Mouse (Mus musculus) spleen, adult 2 months (tissue): ENCODE measurements around the gene Engase. TPM values are rescaled to one million over a fixed set of nuclear protein-coding genes. Genes with fewer than 3 reads are reported as not detected.

Experiments used
- DNase-seq, 2 experiments: peaks; one replicate each; pipeline versions ENCODE4 v3.0.0 to v3.0.0-alpha.2; 2012 to 2021; ENCODE audit warnings: low spot score in 2 of 2, low read depth in 1 of 2
- H3K27ac ChIP-seq: fragments of 200-500 bp; 2 replicates; pipeline ENCODE4 v1.5.1; 2012; ENCODE audit warnings: low read length, inconsistent platforms; ENCODE audit not compliant: insufficient read depth
- H3K27me3 ChIP-seq: fragments of 200-500 bp; 2 replicates; pipeline ENCODE4 v1.6.1; 2012; ENCODE audit warnings: mild to moderate bottlenecking, moderate library complexity, low read length, inconsistent platforms; ENCODE audit not compliant: control insufficient read depth, insufficient read depth
- H3K36me3 ChIP-seq: fragments of 200-500 bp; 2 replicates; pipeline ENCODE4 v1.6.1; 2012; ENCODE audit warnings: mild to moderate bottlenecking, low read length, inconsistent platforms; ENCODE audit not compliant: control insufficient read depth, insufficient read depth
- H3K4me1 ChIP-seq: fragments of 200-500 bp; 2 replicates; pipeline ENCODE4 v1.6.1; 2011; ENCODE audit warnings: inconsistent platforms; ENCODE audit not compliant: control insufficient read depth, insufficient read depth, insufficient read length
- H3K4me3 ChIP-seq: fragments of 200-500 bp; 2 replicates; pipeline ENCODE4 v1.5.1; 2011; ENCODE audit warnings: mild to moderate bottlenecking, inconsistent platforms; ENCODE audit not compliant: insufficient read depth, insufficient read length; ENCODE audit errors: extremely low read depth
- CTCF ChIP-seq: fragments of 200-500 bp; IDR thresholded peaks from 2 replicates; pipeline ENCODE4 v1.5.1; 2011; ENCODE audit warnings: mild to moderate bottlenecking, inconsistent platforms; ENCODE audit not compliant: insufficient read depth, insufficient read length, insufficient replicate concordance; ENCODE audit errors: extremely low read depth
- POLR2A ChIP-seq: fragments of 200-500 bp; IDR thresholded peaks from 2 replicates; pipeline ENCODE4 v1.6.1; 2011; ENCODE audit warnings: low read depth, low read length, inconsistent platforms
- WGBS: fragments of 180-500 bp; shearing (Covaris S2); methylation state at CpG from one replicate; pipeline ENCODE4 v1.1.7; 2018; 5-methylcytosine and 5-hydroxymethylcytosine counted together
- polyA plus RNA-seq: library from polyadenylated mRNA; depleted of rRNA; stranded (reverse); fragments of >200 nt; gene quantifications from 2 replicates; pipeline ENCODE4 v1.2.3, GENCODE M21; 2012

Engase gene
- polyA plus RNA-seq, 1 experiment = 13.8 TPM

GRCm38 (mm10) chr11:118520251-118520650 is 43.6 kb downstream of the Engase start:
- Histone ChIP-seq H3K27me3 (no peaks in the 10 kb centered on the region), H3K4me3 (no peak overlapping the region), H3K36me3 (no peaks in the 10 kb centered on the region), H3K27ac (no peak overlapping the region), H3K4me1 (no peaks in the 10 kb centered on the region)
- TF ChIP-seq POLR2A = no peak
- no peak; the same call in 1 of the 2 replicates for TF ChIP-seq CTCF
- 57% methylated on average over 5 of the region's 5 CpGs for WGBS
- DNase-seq = no peak

- Histone ChIP-seq H3K36me3 (no peaks in the 10 kb centered on the region), H3K27me3 (no peaks in the 10 kb centered on the region), H3K27ac (no peak overlapping the region), H3K4me3 (no peak overlapping the region), H3K4me1 (no peaks in the 10 kb centered on the region)
- 82% methylated on average over 2 of the region's 2 CpGs for WGBS
- TF ChIP-seq POLR2A (no peak), CTCF (no peak)
- DNase-seq = no peak
These were observed 44.3 kb downstream of the Engase start for GRCm38 (mm10) chr11:118520932-118521331.

- H3K27ac ChIP-seq = no peak overlapping the region
- H3K4me3 ChIP-seq = no peak overlapping the region
- TF ChIP-seq POLR2A (no peak), CTCF (no peak)
- no peaks in the 10 kb centered on the region for H3K27me3 ChIP-seq
- 88% methylated on average over 4 of the region's 4 CpGs for WGBS
- H3K36me3 ChIP-seq = no peaks in the 10 kb centered on the region
- no peaks in the 10 kb centered on the region for H3K4me1 ChIP-seq
- DNase-seq = no peak
These were observed 47.0 kb downstream of the Engase start for GRCm38 (mm10) chr11:118523496-118524145.

- H3K27me3 ChIP-seq = no peaks in the 10 kb centered on the region
- no peak overlapping the region for H3K27ac ChIP-seq
- whole genome bisulfite sequencing = 82% methylated on average over 11 of the region's 11 CpGs
- TF ChIP-seq POLR2A (no peak), CTCF (no peak)
- H3K4me1 ChIP-seq = no peaks in the 10 kb centered on the region
- no peak for DNase-seq
- H3K4me3 ChIP-seq = no peak overlapping the region
- no peaks in the 10 kb centered on the region for H3K36me3 ChIP-seq
These were observed 48.4 kb downstream of the Engase start for GRCm38 (mm10) chr11:118525059-118525458.

- 91% methylated on average over 9 of the region's 9 CpGs for WGBS
- DNase-seq = no peak
- TF ChIP-seq POLR2A (no peak), CTCF (no peak)
These were observed 52.1 kb downstream of the Engase start for GRCm38 (mm10) chr11:118528761-118529160.

GRCm38 (mm10) chr11:118530313-118530712 is 53.7 kb downstream of the Engase start:
- TF ChIP-seq CTCF = no peak
- no peak for TF ChIP-seq POLR2A
- Histone ChIP-seq H3K4me3 (no peak overlapping the region), H3K4me1 (no peaks in the 10 kb centered on the region), H3K27me3 (no peaks in the 10 kb centered on the region), H3K27ac (no peak overlapping the region), H3K36me3 (no peaks in the 10 kb centered on the region)
- DNase-seq = no peak
- 91% methylated on average over 8 of the region's 8 CpGs for WGBS

More at GRCm38 (mm10) chr11:118528761-118529160, 52.1 kb downstream of the Engase start:
- H3K36me3 ChIP-seq = no peaks in the 10 kb centered on the region
- no peak overlapping the region for H3K4me3 ChIP-seq
- no peaks in the 10 kb centered on the region for H3K27me3 ChIP-seq
- H3K27ac ChIP-seq = no peak overlapping the region
- H3K4me1 ChIP-seq = no peaks in the 10 kb centered on the region

- WGBS = 48% methylated on average over 18 of the region's 18 CpGs
- DNase-seq = no peak
- TF ChIP-seq POLR2A (no peak), CTCF (peak; percentile 12; the same call in 1 of the 2 replicates)
These were observed 57.9 kb downstream of the Engase start for GRCm38 (mm10) chr11:118534382-118535092.

More at GRCm38 (mm10) chr11:118534382-118535092, 57.9 kb downstream of the Engase start:
- Histone ChIP-seq H3K27me3 (no peaks in the 10 kb centered on the region), H3K4me1 (no peaks in the 10 kb centered on the region), H3K27ac (no peak overlapping the region), H3K4me3 (no peak overlapping the region), H3K36me3 (no peaks in the 10 kb centered on the region)
